Mouse (Mus musculus): ENCODE data around the gene Mtap.

Mtap gene

GRCm38 (mm10) chr4:89136906-89137541, at the start of gene Mtap:
Gene Mtap (plus strand): TSS chr4:89137122.
- peak; percentile 78 to 79 for DNase-seq (ENCODE audit: low spot score in 2 of 2)

DNA sequence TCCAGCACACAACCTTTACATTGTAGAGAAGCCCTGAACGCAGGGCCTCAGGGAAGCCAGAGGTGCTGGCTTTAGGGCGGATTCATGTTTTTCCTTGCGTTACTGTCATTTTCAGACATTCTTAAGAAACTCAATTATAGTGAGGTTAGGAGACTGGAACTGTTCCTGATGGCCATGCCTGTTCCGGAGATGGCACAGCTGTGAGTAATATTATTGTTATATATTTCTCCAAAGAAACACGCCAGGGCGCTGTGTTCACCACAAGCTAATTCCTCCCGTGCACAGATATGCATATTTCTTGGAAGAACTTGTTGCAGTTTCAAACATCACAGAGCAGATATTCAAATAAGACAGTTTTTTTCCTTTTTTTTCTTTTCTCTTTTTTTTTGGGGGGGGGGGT, 47.8 kb upstream of the Mtap start:
- DNase-seq (ENCODE audit: low spot score in 2 of 2): no peak

GRCm38 (mm10) chr4:89090217-89090616, 46.7 kb upstream of the Mtap start:
- DNase-seq (ENCODE audit: low spot score in 2 of 2): no peak

DNA sequence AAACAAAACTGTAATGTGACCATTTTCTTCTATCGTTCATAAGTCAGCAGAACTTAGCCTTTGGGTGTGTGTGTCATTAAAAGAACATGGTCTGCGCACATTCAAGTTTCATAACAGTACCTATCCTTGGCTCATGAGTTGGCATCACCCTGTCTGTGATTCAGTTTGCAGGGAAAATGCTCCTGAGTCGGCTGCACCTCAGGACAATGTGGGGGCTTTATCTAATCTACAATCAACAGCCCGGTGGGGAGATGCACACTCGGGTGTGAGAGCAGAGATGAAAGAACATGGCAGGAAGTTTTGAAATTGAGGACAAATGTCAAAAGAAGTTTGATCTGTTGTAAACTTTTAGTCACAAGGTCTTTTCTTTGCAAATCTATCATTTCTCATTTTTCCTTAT, 44.8 kb upstream of the Mtap start:
- no peak for DNase-seq (ENCODE audit: low spot score in 2 of 2)

- DNase-seq (ENCODE audit: low spot score in 2 of 2): no peak
Observed at GRCm38 (mm10) chr4:89094773-89095172, 42.1 kb upstream of the Mtap start.

GRCm38 (mm10) chr4:89098261-89098660, 38.7 kb upstream of the Mtap start:
- no peak for DNase-seq (ENCODE audit: low spot score in 2 of 2)

DNA sequence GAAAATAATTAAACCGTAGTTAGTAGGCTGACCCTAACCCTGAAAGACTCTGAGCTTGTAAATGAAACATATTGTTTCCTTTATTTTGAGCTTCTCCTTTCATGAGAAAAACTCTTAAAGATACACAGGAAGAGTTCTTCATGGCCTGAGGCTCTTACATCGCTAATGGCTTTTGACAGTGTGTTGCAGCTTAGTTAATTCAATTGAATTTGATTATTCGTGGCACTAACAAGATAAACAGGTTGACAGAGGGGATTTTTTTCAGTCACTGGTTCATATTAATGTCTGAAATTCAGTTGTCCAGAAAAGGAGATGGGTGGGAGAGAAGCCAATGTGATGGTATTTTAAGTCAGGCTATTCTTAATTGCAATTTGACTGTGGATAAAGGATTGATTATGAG, 35.6 kb upstream of the Mtap start:
- no peak for DNase-seq (ENCODE audit: low spot score in 2 of 2)

- no peak for DNase-seq (ENCODE audit: low spot score in 2 of 2)
Observed at GRCm38 (mm10) chr4:89102283-89102682, 34.6 kb upstream of the Mtap start.

DNA sequence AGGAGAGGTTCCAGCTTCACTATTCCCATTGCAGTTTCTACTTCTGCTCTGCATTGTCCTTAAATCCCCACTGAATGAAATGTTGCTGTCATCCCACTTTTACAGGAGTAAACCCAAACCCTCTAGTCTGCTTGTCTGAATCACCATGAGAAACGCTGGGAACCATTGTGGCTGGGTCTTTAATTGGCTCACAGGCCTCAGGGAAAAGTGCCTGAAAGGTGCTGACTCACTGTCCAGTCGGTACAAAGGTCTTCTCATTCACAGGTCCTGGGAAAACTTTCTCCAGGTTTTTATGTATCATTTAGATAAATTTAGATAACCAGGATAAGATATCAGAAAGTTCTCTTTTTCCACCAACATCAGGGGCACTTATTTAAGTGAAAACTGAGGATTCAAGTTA, 31.4 kb upstream of the Mtap start:
- no peak for DNase-seq (ENCODE audit: low spot score in 2 of 2)

DNA sequence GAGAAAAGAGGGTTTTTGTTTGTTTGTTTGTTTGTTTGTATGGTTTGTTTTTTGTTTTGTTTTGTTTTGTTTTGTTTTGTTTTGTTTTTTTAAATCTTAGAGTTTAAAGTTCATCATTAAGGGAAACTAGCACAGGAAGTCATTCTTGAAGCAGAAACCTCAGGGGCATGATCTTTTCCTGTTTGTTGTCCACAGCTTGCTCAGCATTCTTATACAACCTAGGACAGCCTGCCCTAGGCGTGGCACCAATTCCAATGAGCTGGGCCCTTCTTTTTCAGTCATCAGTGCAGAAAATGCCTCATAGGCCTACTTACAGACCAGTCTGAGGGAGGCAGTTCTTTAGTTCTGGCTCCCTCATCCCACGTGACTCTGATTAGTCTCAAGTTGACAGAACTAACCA, 30.4 kb upstream of the Mtap start:
- no peak for DNase-seq (ENCODE audit: low spot score in 2 of 2)

GRCm38 (mm10) chr4:89112168-89112710, 24.7 kb upstream of the Mtap start:
- DNase-seq (ENCODE audit: low spot score in 2 of 2): no peak

- DNase-seq (ENCODE audit: low spot score in 2 of 2): no peak
Observed at GRCm38 (mm10) chr4:89112782-89113181, 24.1 kb upstream of the Mtap start.

DNA sequence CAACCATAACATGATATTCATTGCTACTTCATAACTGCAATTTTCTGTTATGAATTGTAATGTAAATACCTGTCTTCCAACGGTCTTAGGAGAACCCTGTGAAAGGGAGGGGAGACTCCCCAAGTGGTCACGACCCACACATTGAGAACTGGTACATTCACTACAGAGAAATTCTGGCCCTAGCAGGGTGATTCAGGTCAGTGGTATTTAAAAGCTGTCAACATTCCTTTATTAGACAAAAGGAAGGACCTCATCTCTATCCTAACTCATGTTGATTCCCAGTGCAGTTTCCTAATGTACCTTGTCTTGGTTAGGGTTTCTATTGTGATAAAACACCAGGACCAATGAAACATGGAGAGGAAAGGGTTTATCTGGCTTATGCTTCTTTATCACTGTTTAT, 20.9 kb upstream of the Mtap start:
- DNase-seq (ENCODE audit: low spot score in 2 of 2): no peak

DNA sequence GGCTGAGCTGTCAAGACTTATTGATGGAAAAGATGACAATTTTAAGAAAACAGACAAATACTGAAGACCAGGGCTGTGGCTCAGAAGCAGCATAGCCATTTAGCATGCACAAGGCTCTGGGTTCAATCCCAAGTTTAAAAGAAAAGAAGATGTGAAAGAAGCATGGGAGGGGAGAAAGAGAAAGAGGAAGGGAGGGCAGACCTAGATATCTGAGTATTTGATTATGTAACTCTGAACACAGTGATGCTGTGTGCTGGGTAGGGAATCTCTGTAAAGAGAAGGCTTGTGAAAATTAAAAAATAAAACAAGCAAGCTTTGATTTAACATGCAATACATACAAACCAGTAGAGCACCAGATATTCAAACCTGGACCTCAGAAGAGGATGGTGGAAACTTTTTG, 17.0 kb upstream of the Mtap start:
- no peak for DNase-seq (ENCODE audit: low spot score in 2 of 2)

- no peak for DNase-seq (ENCODE audit: low spot score in 2 of 2)
Observed at GRCm38 (mm10) chr4:89120353-89120752, 16.6 kb upstream of the Mtap start.

DNA sequence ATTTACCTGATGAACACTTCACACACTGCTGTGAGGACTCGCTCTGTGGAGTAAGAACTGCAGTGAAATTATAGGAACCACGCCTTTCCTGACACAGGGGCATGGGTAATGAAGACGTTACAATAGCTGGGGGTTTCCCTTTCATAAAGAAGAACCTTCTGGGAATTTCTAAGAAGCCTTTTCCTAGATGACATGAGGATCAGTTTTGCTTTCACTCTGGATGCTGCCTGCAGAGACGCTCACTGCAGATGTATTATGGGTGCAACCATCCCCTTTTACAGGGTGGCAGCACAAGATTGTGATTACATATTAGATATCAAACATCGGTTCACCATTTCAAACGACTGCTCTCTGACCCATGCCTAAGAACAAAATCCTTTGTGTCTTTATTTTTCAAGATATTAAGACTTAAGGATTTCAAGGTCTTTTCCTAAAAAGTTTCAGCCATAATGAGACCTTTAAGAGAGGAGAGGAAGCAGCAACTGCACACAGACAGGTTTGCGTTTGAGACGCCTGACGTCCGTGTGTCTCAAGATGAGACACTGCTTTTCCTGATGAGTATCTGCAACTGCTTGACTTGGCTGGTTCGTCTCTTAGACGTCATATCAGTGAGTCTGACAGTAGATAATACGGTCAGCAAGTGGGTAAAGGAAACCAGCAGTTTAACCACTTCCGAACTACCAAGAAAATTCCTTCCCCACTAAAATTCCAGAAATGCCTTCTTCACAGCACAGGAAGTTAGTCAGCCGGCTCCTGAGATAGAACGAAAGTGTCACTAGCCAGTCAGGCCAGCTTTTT, 13.3 kb upstream of the Mtap start:
- DNase-seq (ENCODE audit: low spot score in 2 of 2): no peak

DNA sequence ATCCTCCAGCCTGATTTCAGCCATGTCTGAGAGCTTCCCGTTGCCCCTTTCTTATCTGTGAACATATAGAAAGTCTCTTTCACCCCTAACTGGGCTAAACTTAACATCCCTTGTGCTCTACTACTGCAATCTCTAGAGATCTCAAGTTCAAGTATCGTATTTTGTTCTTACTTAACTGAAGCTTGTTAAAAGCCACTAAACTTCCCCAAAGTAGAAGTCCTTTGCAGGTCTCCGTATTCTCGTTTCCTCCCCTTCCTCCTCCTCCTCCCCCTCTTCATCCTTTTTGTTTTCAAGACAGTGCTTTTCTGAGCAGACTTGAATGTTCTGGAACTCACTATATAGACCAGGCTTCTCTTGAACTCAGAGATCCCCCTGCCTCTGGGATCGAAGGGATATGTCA, 9.2 kb upstream of the Mtap start:
- no peak for DNase-seq (ENCODE audit: low spot score in 2 of 2)

DNA sequence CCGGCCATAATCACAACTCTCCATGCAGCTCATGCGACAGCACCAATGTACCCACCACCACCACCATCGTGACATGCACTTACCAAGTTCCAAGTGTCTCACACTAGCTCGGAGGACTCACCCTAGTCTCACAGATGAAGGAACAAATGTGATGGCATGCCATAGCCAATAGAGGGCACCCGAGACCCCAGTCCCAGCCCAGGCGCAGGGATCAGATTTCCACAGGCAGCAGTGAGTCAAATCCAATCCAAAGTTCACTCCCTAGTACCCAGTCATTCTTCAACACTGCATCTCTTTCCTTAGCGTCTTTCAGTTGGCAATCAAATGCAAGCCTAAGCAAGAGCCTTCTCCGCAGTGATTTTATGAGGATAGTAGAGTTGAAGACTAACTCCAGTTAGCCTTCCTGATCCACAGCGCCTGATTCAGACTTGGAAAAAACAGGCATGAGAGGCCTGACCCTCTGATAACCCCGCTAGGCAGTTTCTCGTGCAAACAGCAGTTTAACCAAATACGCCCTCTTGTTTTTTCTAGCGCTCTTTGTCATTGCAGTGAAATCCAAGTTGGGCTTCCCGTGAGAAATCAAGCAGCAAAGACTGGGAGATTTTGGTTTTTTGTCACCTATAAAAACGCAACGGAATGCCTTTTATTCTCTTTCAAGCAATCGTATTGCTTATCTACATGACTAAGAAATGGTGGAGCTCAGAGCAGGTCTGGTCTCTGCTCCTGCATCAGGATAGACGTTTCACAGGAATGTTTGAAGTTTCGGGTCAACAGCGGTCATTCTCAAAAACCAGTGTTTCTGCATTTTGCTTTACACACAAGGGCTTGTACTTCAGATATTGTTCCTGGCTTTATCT, 8.6 kb upstream of the Mtap start:
- DNase-seq (ENCODE audit: low spot score in 2 of 2): no peak

DNA sequence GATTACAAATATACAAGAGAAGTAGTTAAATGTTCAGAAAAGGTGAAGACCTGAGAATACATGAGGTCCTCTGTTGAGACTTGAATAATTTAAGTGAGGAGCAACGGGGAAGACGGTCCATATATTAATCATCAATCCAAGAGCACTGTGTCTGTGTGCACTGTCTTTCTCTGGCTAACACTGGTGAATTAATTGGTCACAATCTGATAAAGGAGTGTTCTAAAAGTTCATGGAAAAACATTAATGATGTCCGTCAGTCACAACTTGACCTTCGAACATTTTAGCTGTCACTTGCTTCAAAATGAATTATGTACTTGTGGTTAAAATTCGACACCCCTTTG, 8.0 kb upstream of the Mtap start:
- no peak for DNase-seq (ENCODE audit: low spot score in 2 of 2)

GRCm38 (mm10) chr4:89129311-89129913, 7.5 kb upstream of the Mtap start:
- peak; percentile 40 to 46 for DNase-seq (ENCODE audit: low spot score in 2 of 2)

DNA sequence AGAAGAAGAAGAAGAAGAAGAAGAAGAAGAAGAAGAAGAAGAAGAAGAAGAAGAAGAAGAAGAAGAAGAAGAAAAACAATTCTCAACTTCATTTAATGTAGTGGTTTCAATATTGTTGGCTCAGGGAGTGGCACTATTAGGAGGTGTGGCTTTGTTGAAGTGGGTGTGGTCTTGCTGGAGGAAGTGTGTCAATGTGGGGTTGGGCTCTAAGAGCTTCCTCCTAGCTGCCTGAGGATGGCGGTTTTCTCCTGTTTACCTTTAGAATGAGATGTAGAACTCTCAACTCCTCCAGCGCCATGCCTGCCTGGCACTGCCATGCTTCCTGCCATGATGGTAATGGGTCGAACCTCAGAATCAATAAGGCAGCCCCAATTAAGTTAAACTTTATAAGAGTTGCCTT, 5.1 kb upstream of the Mtap start:
- DNase-seq (ENCODE audit: low spot score in 2 of 2): no peak

- no peak for DNase-seq (ENCODE audit: low spot score in 2 of 2)
Observed at GRCm38 (mm10) chr4:89136356-89136755, 566 bp upstream of the Mtap start.
